Mouse (Mus musculus) limb, embryonic 10.5 days (tissue): ENCODE measurements around the gene Kif18a. TPM values are rescaled to one million over a fixed set of nuclear protein-coding genes. Genes with fewer than 3 reads are reported as not detected.
A peak's percentile ranks its signal among the peaks of the same experiment; 100 is the strongest.

Experiments used
- DNase-seq: peaks from one replicate; pipeline ENCODE4 v3.0.0-alpha.2; 2017; ENCODE audit warnings: low spot score
- H3K27ac ChIP-seq: fragments of 300-500 bp; sonication (generic); 2 replicates; pipeline ENCODE4 v1.5.1; 2016; ENCODE audit warnings: mild to moderate bottlenecking
- H3K27me3 ChIP-seq: fragments of 300-500 bp; sonication (generic); 2 replicates; pipeline ENCODE4 v1.6.1; 2016; ENCODE audit warnings: low read depth, mild to moderate bottlenecking; ENCODE audit not compliant: poor library complexity, severe bottlenecking
- H3K36me3 ChIP-seq: fragments of 300-500 bp; sonication (generic); 2 replicates; pipeline ENCODE4 v1.6.1; 2016; ENCODE audit warnings: mild to moderate bottlenecking, moderate library complexity
- H3K4me1 ChIP-seq: fragments of 300-500 bp; sonication (generic); 2 replicates; pipeline ENCODE4 v1.6.1; 2016
- H3K4me3 ChIP-seq: fragments of 300-500 bp; sonication (generic); 2 replicates; pipeline ENCODE4 v1.5.1; 2016; ENCODE audit warnings: mild to moderate bottlenecking, moderate library complexity
- H3K9me3 ChIP-seq: fragments of 300-500 bp; sonication (generic); replicated peaks from 2 replicates; pipeline ENCODE4 v1.6.1; 2016; ENCODE audit warnings: mild to moderate bottlenecking
- WGBS: fragments of 180-500 bp; shearing (Covaris S2); methylation state at CpG from one replicate; pipeline ENCODE4 v1.1.7; 2016; 5-methylcytosine and 5-hydroxymethylcytosine counted together
- polyA plus RNA-seq: library from polyadenylated mRNA; unstranded; fragments of >200 nt; fragmentation: Nextera tagmentation; extraction: Ambion mirVana; gene quantifications from 2 replicates; pipeline ENCODE4 v1.2.1, GENCODE M21; 2016

Gene Kif18a
- polyA plus RNA-seq = 25.2 and 30.2 TPM in 2 replicates

- H3K9me3 ChIP-seq = no peaks in the 10 kb centered on the region
- H3K4me3 ChIP-seq = peak within 1 kb of the TSS; percentile 76
- WGBS = under 1% methylated on average over 51 of the region's 51 CpGs
- no peaks in the 10 kb centered on the region for H3K36me3 ChIP-seq
- H3K27ac ChIP-seq = peak within 1 kb of the TSS; percentile 88
- H3K27me3 ChIP-seq = no peaks in the 10 kb centered on the region
- peak; percentile 96 for DNase-seq
- H3K4me1 ChIP-seq = peaks cover 19% of the 10 kb centered on the region
Observed at GRCm38 (mm10) chr2:109280600-109281340, at the start of gene Kif18a, which contains the start of gene Mettl15. TSS of gene Kif18a (plus strand) at chr2:109280738. TSS of gene Mettl15 (minus strand) at chr2:109280748.

- WGBS = 88% methylated on average over 4 of the region's 4 CpGs
- DNase-seq = no peak
- Histone ChIP-seq H3K27me3 (no peaks in the 10 kb centered on the region), H3K4me1 (no peaks in the 10 kb centered on the region), H3K4me3 (no peak overlapping the region), H3K36me3 (no peaks in the 10 kb centered on the region), H3K9me3 (no peaks in the 10 kb centered on the region), H3K27ac (no peak overlapping the region)
Observed at GRCm38 (mm10) chr2:109233876-109234275, 46.7 kb upstream of the Kif18a start.

GRCm38 (mm10) chr2:109235741-109236140, 44.8 kb upstream of the Kif18a start:
- Histone ChIP-seq H3K36me3 (no peaks in the 10 kb centered on the region), H3K27me3 (no peaks in the 10 kb centered on the region), H3K4me1 (no peaks in the 10 kb centered on the region), H3K4me3 (no peak overlapping the region), H3K9me3 (no peaks in the 10 kb centered on the region), H3K27ac (no peak overlapping the region)
- WGBS = 90% methylated on average over 1 of the region's 1 CpGs
- DNase-seq = no peak

- DNase-seq = no peak
Observed at GRCm38 (mm10) chr2:109241947-109242346, 38.6 kb upstream of the Kif18a start.

GRCm38 (mm10) chr2:109262779-109263178, 17.8 kb upstream of the Kif18a start:
- Histone ChIP-seq H3K27me3 (no peaks in the 10 kb centered on the region), H3K36me3 (no peaks in the 10 kb centered on the region), H3K4me3 (no peak overlapping the region), H3K27ac (no peak overlapping the region), H3K9me3 (no peaks in the 10 kb centered on the region), H3K4me1 (no peaks in the 10 kb centered on the region)
- no peak for DNase-seq
- 96% methylated on average over 1 of the region's 1 CpGs for WGBS

More at GRCm38 (mm10) chr2:109241947-109242346, 38.6 kb upstream of the Kif18a start:
- Histone ChIP-seq H3K36me3 (no peaks in the 10 kb centered on the region), H3K4me1 (no peaks in the 10 kb centered on the region), H3K27ac (no peak overlapping the region), H3K9me3 (no peaks in the 10 kb centered on the region), H3K27me3 (no peaks in the 10 kb centered on the region), H3K4me3 (no peak overlapping the region)
- 26% methylated on average over 3 of the region's 3 CpGs for WGBS

GRCm38 (mm10) chr2:109273098-109273497, 7.4 kb upstream of the Kif18a start:
- Histone ChIP-seq H3K36me3 (no peaks in the 10 kb centered on the region), H3K4me3 (no peak overlapping the region), H3K4me1 (0 out of 2 replicates have a peak, but pooled peaks cover under 1% of the 10 kb centered on the region), H3K27me3 (no peaks in the 10 kb centered on the region), H3K27ac (no peak overlapping the region), H3K9me3 (no peaks in the 10 kb centered on the region)
- DNase-seq = no peak
- 84% methylated on average over 1 of the region's 1 CpGs for WGBS

- no peak for DNase-seq
- Histone ChIP-seq H3K36me3 (no peaks in the 10 kb centered on the region), H3K27ac (peak overlapping the region; percentile 90), H3K4me3 (peak overlapping the region; percentile 60), H3K27me3 (no peaks in the 10 kb centered on the region), H3K4me1 (peaks cover 19% of the 10 kb centered on the region), H3K9me3 (no peaks in the 10 kb centered on the region)
- WGBS = 6% methylated on average over 7 of the region's 7 CpGs
Observed at GRCm38 (mm10) chr2:109277593-109277992, 2.9 kb upstream of the Kif18a start.

GRCm38 (mm10) chr2:109278036-109278435, 2.5 kb upstream of the Kif18a start:
- Histone ChIP-seq H3K4me1 (peaks cover 19% of the 10 kb centered on the region), H3K27ac (peak overlapping the region; percentile 90), H3K4me3 (peak overlapping the region; percentile 60), H3K9me3 (no peaks in the 10 kb centered on the region), H3K36me3 (no peaks in the 10 kb centered on the region), H3K27me3 (no peaks in the 10 kb centered on the region)
- WGBS = under 1% methylated on average over 16 of the region's 16 CpGs
- peak; percentile 66 for DNase-seq

- 8% methylated on average over 4 of the region's 4 CpGs for WGBS
- peak overlapping the region; percentile 88 for H3K27ac ChIP-seq
Observed at GRCm38 (mm10) chr2:109280272-109280599, 302 bp upstream of the Kif18a start.

GRCm38 (mm10) chr2:109281341-109281690, 778 bp downstream of the Kif18a start:
- WGBS = 0% methylated on average over 1 of the region's 1 CpGs
- no peaks in the 10 kb centered on the region for H3K27me3 ChIP-seq
- peaks cover 19% of the 10 kb centered on the region for H3K4me1 ChIP-seq
- H3K4me3 ChIP-seq = peak overlapping the region; percentile 76
- DNase-seq = no peak
- no peaks in the 10 kb centered on the region for H3K9me3 ChIP-seq
- H3K36me3 ChIP-seq = no peaks in the 10 kb centered on the region
- peak overlapping the region; percentile 88 for H3K27ac ChIP-seq

More at GRCm38 (mm10) chr2:109280272-109280599, 302 bp upstream of the Kif18a start:
- H3K27me3 ChIP-seq = no peaks in the 10 kb centered on the region
- DNase-seq = no peak
- H3K36me3 ChIP-seq = no peaks in the 10 kb centered on the region
- H3K9me3 ChIP-seq = no peaks in the 10 kb centered on the region
- peak overlapping the region; percentile 76 for H3K4me3 ChIP-seq
- peaks cover 19% of the 10 kb centered on the region for H3K4me1 ChIP-seq

GRCm38 (mm10) chr2:109284121-109284520, 3.6 kb downstream of the Kif18a start:
- peaks cover 12% of the 10 kb centered on the region for H3K4me1 ChIP-seq
- 90% methylated on average over 3 of the region's 3 CpGs for WGBS
- no peak for DNase-seq
- H3K36me3 ChIP-seq = peaks cover 4% of the 10 kb centered on the region
- H3K27me3 ChIP-seq = no peaks in the 10 kb centered on the region
- no peak overlapping the region for H3K27ac ChIP-seq
- H3K4me3 ChIP-seq = no peak overlapping the region
- no peaks in the 10 kb centered on the region for H3K9me3 ChIP-seq

- 93% methylated on average over 6 of the region's 6 CpGs for WGBS
- no peak overlapping the region for H3K4me3 ChIP-seq
- no peaks in the 10 kb centered on the region for H3K9me3 ChIP-seq
- H3K27me3 ChIP-seq = no peaks in the 10 kb centered on the region
- no peak overlapping the region for H3K27ac ChIP-seq
- H3K4me1 ChIP-seq = no peaks in the 10 kb centered on the region
- DNase-seq = no peak
- H3K36me3 ChIP-seq = peaks cover 55% of the 10 kb centered on the region
Observed at GRCm38 (mm10) chr2:109289327-109289726, 8.8 kb downstream of the Kif18a start.

- WGBS = 90% methylated on average over 5 of the region's 5 CpGs
- H3K36me3 ChIP-seq = peaks cover 66% of the 10 kb centered on the region
- H3K9me3 ChIP-seq = no peaks in the 10 kb centered on the region
Observed at GRCm38 (mm10) chr2:109296264-109296663, 15.7 kb downstream of the Kif18a start.

More at GRCm38 (mm10) chr2:109296264-109296663, 15.7 kb downstream of the Kif18a start:
- H3K4me3 ChIP-seq = no peak overlapping the region
- H3K4me1 ChIP-seq = no peaks in the 10 kb centered on the region
- no peaks in the 10 kb centered on the region for H3K27me3 ChIP-seq
- no peak for DNase-seq
- no peak overlapping the region for H3K27ac ChIP-seq
